Mouse (Mus musculus) lung, embryonic 16.5 days (tissue): ENCODE results near the gene Sirpb1a. TPM values are rescaled to one million over a fixed set of nuclear protein-coding genes. Genes with fewer than 3 reads are reported as not detected.

ENCODE experiments used
- ATAC-seq: fragments of 200-750 bp; cut with Nextera tagmentation; 2 replicates; pipeline ENCODE4 v1.8.0; 2017; ENCODE audit warnings: low read depth, mild to moderate bottlenecking, moderate library complexity
- H3K27ac ChIP-seq: fragments of 300-500 bp; sonication (generic); 2 replicates; pipeline ENCODE4 v1.5.1; 2014; ENCODE audit warnings: mild to moderate bottlenecking, control low read depth, low read length
- H3K27me3 ChIP-seq: fragments of 300-500 bp; sonication (generic); 2 replicates; pipeline ENCODE4 v1.6.1; 2014; ENCODE audit warnings: low read depth, low read length, mixed read lengths; ENCODE audit not compliant: control insufficient read depth, insufficient read depth
- H3K36me3 ChIP-seq: fragments of 300-500 bp; sonication (generic); 2 replicates; pipeline ENCODE4 v1.6.1; 2014; ENCODE audit warnings: low read length; ENCODE audit not compliant: control insufficient read depth, insufficient read depth
- H3K4me1 ChIP-seq: fragments of 300-500 bp; sonication (generic); replicated peaks from 2 replicates; pipeline ENCODE4 v1.6.1; 2014; ENCODE audit warnings: low read length, mixed read lengths; ENCODE audit not compliant: control insufficient read depth, insufficient read depth
- H3K4me2 ChIP-seq: fragments of 300-500 bp; sonication (generic); 2 replicates; pipeline ENCODE4 v1.6.1; 2014; ENCODE audit warnings: low read depth, low read length, control low read depth
- H3K4me3 ChIP-seq: fragments of 300-500 bp; sonication (generic); 2 replicates; pipeline ENCODE4 v1.5.1; 2014; ENCODE audit warnings: mild to moderate bottlenecking, low read length, control low read depth
- H3K9ac ChIP-seq: fragments of 300-500 bp; sonication (generic); 2 replicates; pipeline ENCODE4 v1.6.1; 2014; ENCODE audit warnings: low read length, control low read depth
- H3K9me3 ChIP-seq: fragments of 300-500 bp; sonication (generic); 2 replicates; pipeline ENCODE4 v1.6.1; 2016; ENCODE audit warnings: low read length; ENCODE audit not compliant: control insufficient read depth
- WGBS: fragments of 180-500 bp; shearing (Covaris S2); extraction: QIAGEN DNeasy Blood & Tissue Kit; methylation state at CpG from one replicate; pipeline ENCODE4 v1.1.7; 2014; 5-methylcytosine and 5-hydroxymethylcytosine counted together
- polyA plus RNA-seq: library from polyadenylated mRNA; unstranded; fragments of >200 nt; fragmentation: Nextera tagmentation; extraction: Ambion mirVana; gene quantifications from 2 replicates; pipeline ENCODE4 v1.2.1, GENCODE M21; 2015

Sirpb1a gene
- polyA plus RNA-seq, 1 experiment from 2014 or later = 0.23 TPM

GRCm38 (mm10) chr3:15334182-15334581, 92.1 kb downstream of the Sirpb1a start:
- no peaks in the 10 kb centered on the region for H3K36me3 ChIP-seq
- H3K4me1 ChIP-seq = no peaks in the 10 kb centered on the region
- ATAC-seq = no peak
- H3K4me2 ChIP-seq = no peak overlapping the region
- no peak overlapping the region for H3K27ac ChIP-seq
- H3K4me3 ChIP-seq = no peak overlapping the region
- 68% methylated on average over 2 of the region's 2 CpGs for WGBS
- H3K27me3 ChIP-seq = no peaks in the 10 kb centered on the region
- H3K9me3 ChIP-seq = no peaks in the 10 kb centered on the region
- no peak overlapping the region for H3K9ac ChIP-seq

GRCm38 (mm10) chr3:15332063-15332462, 94.3 kb downstream of the Sirpb1a start, which contains the start of gene Gm9733:
Gene Gm9733 (minus strand): TSS chr3:15332302.
- no peaks in the 10 kb centered on the region for H3K36me3 ChIP-seq
- H3K27ac ChIP-seq = no peak within 1 kb of the TSS
- no peaks in the 10 kb centered on the region for H3K9me3 ChIP-seq
- H3K4me2 ChIP-seq = no peak within 1 kb of the TSS
- H3K4me1 ChIP-seq = no peaks in the 10 kb centered on the region
- H3K9ac ChIP-seq = no peak within 1 kb of the TSS
- WGBS = 78% methylated on average over 3 of the region's 3 CpGs
- no peaks in the 10 kb centered on the region for H3K27me3 ChIP-seq
- H3K4me3 ChIP-seq = no peak within 1 kb of the TSS
- no peak for ATAC-seq

- H3K27me3 ChIP-seq = no peaks in the 10 kb centered on the region
- 58% methylated on average over 3 of the region's 3 CpGs for WGBS
- no peaks in the 10 kb centered on the region for H3K36me3 ChIP-seq
- no peak overlapping the region for H3K27ac ChIP-seq
- no peak overlapping the region for H3K9ac ChIP-seq
- H3K9me3 ChIP-seq = no peaks in the 10 kb centered on the region
- H3K4me1 ChIP-seq = no peaks in the 10 kb centered on the region
- H3K4me3 ChIP-seq = no peak overlapping the region
- no peak overlapping the region for H3K4me2 ChIP-seq
- no peak for ATAC-seq
Observed at GRCm38 (mm10) chr3:15331545-15331944, 94.8 kb downstream of the Sirpb1a start.

GRCm38 (mm10) chr3:15329549-15329948, 96.8 kb downstream of the Sirpb1a start:
- no peak overlapping the region for H3K9ac ChIP-seq
- H3K9me3 ChIP-seq = no peaks in the 10 kb centered on the region
- no peaks in the 10 kb centered on the region for H3K27me3 ChIP-seq
- H3K36me3 ChIP-seq = no peaks in the 10 kb centered on the region
- H3K4me1 ChIP-seq = no peaks in the 10 kb centered on the region
- H3K4me2 ChIP-seq = no peak overlapping the region
- H3K27ac ChIP-seq = no peak overlapping the region
- no peak for ATAC-seq
- no peak overlapping the region for H3K4me3 ChIP-seq

Other genes with a start within 250 kb of the Sirpb1a start
- 0.62 and 0.70 TPM in 2 replicates for gene Gm9733, start 94.2 kb downstream of the Sirpb1a start, polyA plus RNA-seq
- gene Sirpb1b, start 148.5 kb upstream of the Sirpb1a start, polyA plus RNA-seq = 0.25 and 0.31 TPM in 2 replicates